Mouse (Mus musculus): ENCODE data around the gene Clec14a. TPM values are rescaled to one million over a fixed set of nuclear protein-coding genes. Genes with fewer than 3 reads are reported as not detected.

Gene Clec14a
- polyA plus RNA-seq (2017; shearing (Covaris generic)): not detected

GRCm38 (mm10) chr12:58268563-58269501 lies at the start of gene Clec14a:
Gene Clec14a (minus strand): TSS chr12:58269290.

Other genes starting within 250 kb of the Clec14a start
- not detected for gene Sstr1, start 57.5 kb downstream of the Clec14a start, polyA plus RNA-seq (2017; shearing (Covaris generic))